Comparison of ENCODE assay signal across 12 mouse cellular contexts in genomic region chr17:21536676-21537075, GRCm38 (mm10). TPM values are rescaled to one million over a fixed set of nuclear protein-coding genes. Genes with fewer than 3 reads are reported as not detected.
DNase-seq lines count a peak whose midpoint lies in the region; ATAC-seq and TF ChIP-seq lines count a peak whose summit lies in the region.
"Had no signal": no experiment of that assay in that cellular context is flagged by ENCODE, and none has a peak within 500 bp of the region (broad histone marks: within the 10 kb centered on the region; RNA-seq: fewer than 3 reads in every experiment).

No protein-coding gene starts in this region.

- no peak for TF ChIP-seq CTCF in gastrocnemius, adult 2 months (IDR thresholded peaks at IDR 0.05)

- peak overlapping the region; percentile 79; the same call in 1 of the 2 replicates for H3K4me2 ChIP-seq in lung, embryonic 15.5 days
- H3K4me2 ChIP-seq in stomach, embryonic 16.5 days (ENCODE audit: low read depth, low read length) = peak overlapping the region; percentile 88; the same call in 1 of the 2 replicates
- no peak overlapping the region for H3K4me2 ChIP-seq in forebrain, embryonic 13.5 days

- 43% methylated on average over 2 of the region's 2 CpGs for WGBS in lung, embryonic 15.5 days
- WGBS in stomach, embryonic 16.5 days = 51% methylated on average over 2 of the region's 2 CpGs
- WGBS in forebrain, embryonic 13.5 days = 84% methylated on average over 2 of the region's 2 CpGs

- no peaks in the 10 kb centered on the region for H3K27me3 ChIP-seq in lung, embryonic 15.5 days
- H3K27me3 ChIP-seq in stomach, embryonic 16.5 days (ENCODE audit: control insufficient read depth, insufficient read depth, low read length) = no peaks in the 10 kb centered on the region
- no peaks in the 10 kb centered on the region for H3K27me3 ChIP-seq in forebrain, embryonic 13.5 days
- H3K27me3 ChIP-seq: liver, embryonic 15.5 days had no signal

- H3K4me1 ChIP-seq in lung, embryonic 15.5 days = peaks cover 15% of the 10 kb centered on the region
- peaks cover 13% of the 10 kb centered on the region for H3K4me1 ChIP-seq in stomach, embryonic 16.5 days (ENCODE audit: control insufficient read depth, insufficient read depth, low read length)
- H3K4me1 ChIP-seq in forebrain, embryonic 13.5 days = peaks cover 15% of the 10 kb centered on the region

- no peak for DNase-seq in gastrocnemius, adult 2 months
- no peak for DNase-seq in gastrocnemius, postnatal 36 days
- DNase-seq in lung, postnatal 10 days = no peak
- DNase-seq in T-cell, adult 2 months (ENCODE audit: low spot score) = peak; percentile 62
- DNase-seq in frontal cortex, postnatal 10 days (ENCODE audit: low spot score in 2 of 2) = no peak
- DNase-seq: cerebellum, adult 8-10 months; forebrain, postnatal 0 days had no signal

- peak overlapping the region; percentile 88 for H3K27ac ChIP-seq in gastrocnemius, adult 2 months
- no peak overlapping the region for H3K27ac ChIP-seq in lung, embryonic 15.5 days
- H3K27ac ChIP-seq in stomach, embryonic 16.5 days (ENCODE audit: low read length) = no peak overlapping the region
- H3K27ac ChIP-seq in forebrain, embryonic 13.5 days = no peak overlapping the region
- H3K27ac ChIP-seq: liver, embryonic 15.5 days had no signal

- no peaks in the 10 kb centered on the region for H3K9me3 ChIP-seq in lung, embryonic 15.5 days
- H3K9me3 ChIP-seq in stomach, embryonic 16.5 days (replicated peaks; ENCODE audit: control insufficient read depth, low read length) = no peaks in the 10 kb centered on the region
- no peaks in the 10 kb centered on the region for H3K9me3 ChIP-seq in forebrain, embryonic 13.5 days (replicated peaks)
- H3K9me3 ChIP-seq: liver, embryonic 15.5 days had no signal

- no peak for ATAC-seq in lung, embryonic 15.5 days (ENCODE audit: borderline replicate concordance, extremely low read depth, low FRiP score, low TSS enrichment)
- no peak for ATAC-seq in stomach, embryonic 16.5 days (ENCODE audit: insufficient read depth, low FRiP score)
- ATAC-seq in forebrain, embryonic 13.5 days = no peak
- ATAC-seq: forebrain, postnatal 0 days; intestine, postnatal 0 days had no signal

- H3K9ac ChIP-seq in lung, embryonic 15.5 days = no peak overlapping the region
- H3K9ac ChIP-seq in stomach, embryonic 16.5 days (ENCODE audit: low read length) = no peak overlapping the region
- H3K9ac ChIP-seq in forebrain, embryonic 13.5 days = no peak overlapping the region

- H3K4me3 ChIP-seq in gastrocnemius, adult 2 months = peak overlapping the region; percentile 76; the same call in 1 of the 2 replicates
- no peak overlapping the region for H3K4me3 ChIP-seq in lung, embryonic 15.5 days
- no peak overlapping the region for H3K4me3 ChIP-seq in stomach, embryonic 16.5 days (replicated peaks; ENCODE audit: low read length)
- H3K4me3 ChIP-seq in forebrain, embryonic 13.5 days = no peak overlapping the region

- intact Hi-C loops in gastrocnemius, adult 2 months (cut with DNase I) = loop anchor here (10.0 kb wide), 2 partner anchors 198 to 302 kb away; partner anchors contain the start of gene Zfp229
- intact Hi-C loops in gastrocnemius, postnatal 36 days (cut with DNase I) = no loop called here

- no peaks in the 10 kb centered on the region for H3K36me3 ChIP-seq in lung, embryonic 15.5 days
- H3K36me3 ChIP-seq in stomach, embryonic 16.5 days (ENCODE audit: control insufficient read depth, insufficient read depth, low read length) = no peaks in the 10 kb centered on the region
- no peaks in the 10 kb centered on the region for H3K36me3 ChIP-seq in forebrain, embryonic 13.5 days (ENCODE audit: poor library complexity, severe bottlenecking)
- H3K36me3 ChIP-seq: liver, embryonic 15.5 days had no signal

RNA-seq across cellular contexts. Expression of gene Zfp52, which starts 1.3 kb away (rescaled TPM):
- total RNA-seq in gastrocnemius, adult 2 months (2021) = 1 to 10 TPM; 5.7 to 8.0 TPM
- total RNA-seq in gastrocnemius, postnatal 36 days (2021) = 1 to 10 TPM; 4.0 to 5.5 TPM
- 4.3 and 5.1 TPM in 2 replicates for polyA plus RNA-seq in lung, embryonic 15.5 days (2015; fragmentation: Nextera tagmentation; extraction: Ambion mirVana)
- 5.8 and 6.6 TPM in 2 replicates for polyA plus RNA-seq in stomach, embryonic 16.5 days (2015; fragmentation: Nextera tagmentation; extraction: Ambion mirVana)
- polyA plus RNA-seq in forebrain, embryonic 13.5 days (2015; fragmentation: Nextera tagmentation; extraction: Ambion mirVana) = 1.6 and 1.7 TPM in 2 replicates

RNA-seq across cellular contexts. Expression of gene Zfp948, which starts 30.1 kb away (rescaled TPM):
- total RNA-seq in gastrocnemius, adult 2 months (2021) = 1 to 10 TPM; 1.6 to 3.8 TPM
- total RNA-seq in gastrocnemius, postnatal 36 days (2021) = 1 to 10 TPM; 1.6 to 2.1 TPM
- 16.9 and 17.8 TPM in 2 replicates for polyA plus RNA-seq in lung, embryonic 15.5 days (2015; fragmentation: Nextera tagmentation; extraction: Ambion mirVana)
- polyA plus RNA-seq in stomach, embryonic 16.5 days (2015; fragmentation: Nextera tagmentation; extraction: Ambion mirVana) = 19.0 and 21.3 TPM in 2 replicates
- 14.3 and 15.6 TPM in 2 replicates for polyA plus RNA-seq in forebrain, embryonic 13.5 days (2015; fragmentation: Nextera tagmentation; extraction: Ambion mirVana)

RNA-seq across cellular contexts. Expression of gene Zfp53, which starts 47.9 kb away (rescaled TPM):
- total RNA-seq in gastrocnemius, adult 2 months (2021) = 1 to 10 TPM; 1.9 to 2.2 TPM
- 1 to 10 TPM; 1.3 to 1.8 TPM for total RNA-seq in gastrocnemius, postnatal 36 days (2021)
- 10.7 and 11.8 TPM in 2 replicates for polyA plus RNA-seq in lung, embryonic 15.5 days (2015; fragmentation: Nextera tagmentation; extraction: Ambion mirVana)
- polyA plus RNA-seq in stomach, embryonic 16.5 days (2015; fragmentation: Nextera tagmentation; extraction: Ambion mirVana) = 13.8 and 14.3 TPM in 2 replicates
- 10.5 and 10.8 TPM in 2 replicates for polyA plus RNA-seq in forebrain, embryonic 13.5 days (2015; fragmentation: Nextera tagmentation; extraction: Ambion mirVana)
